Mouse (Mus musculus): ENCODE data around the gene Smarce1.

Smarce1 gene

GRCm38 (mm10) chr11:99230261-99231048, at the start of gene Smarce1:
Gene Smarce1, minus strand, starts transcription at chr11:99231017.
- no peak for TF ChIP-seq GATA4 (IDR thresholded peaks at IDR 0.05; ENCODE audit: insufficient replicate concordance, low read length)

GRCm38 (mm10) chr11:99279986-99280385, 49.2 kb upstream of the Smarce1 start:
- no peak for TF ChIP-seq GATA4 (IDR thresholded peaks at IDR 0.05; ENCODE audit: insufficient replicate concordance, low read length)

- no peak for TF ChIP-seq GATA4 (IDR thresholded peaks at IDR 0.05; ENCODE audit: insufficient replicate concordance, low read length)
Measured at GRCm38 (mm10) chr11:99276786-99277185, 46.0 kb upstream of the Smarce1 start.

GRCm38 (mm10) chr11:99275624-99276023, 44.8 kb upstream of the Smarce1 start:
- TF ChIP-seq GATA4 (IDR thresholded peaks at IDR 0.05; ENCODE audit: insufficient replicate concordance, low read length) = no peak

- no peak for TF ChIP-seq GATA4 (IDR thresholded peaks at IDR 0.05; ENCODE audit: insufficient replicate concordance, low read length)
Measured at GRCm38 (mm10) chr11:99272721-99273120, 41.9 kb upstream of the Smarce1 start.

- TF ChIP-seq GATA4 (IDR thresholded peaks at IDR 0.05; ENCODE audit: insufficient replicate concordance, low read length) = no peak
Measured at GRCm38 (mm10) chr11:99269192-99269591, 38.4 kb upstream of the Smarce1 start.

GRCm38 (mm10) chr11:99265796-99266195, 35.0 kb upstream of the Smarce1 start:
- TF ChIP-seq GATA4 (IDR thresholded peaks at IDR 0.05; ENCODE audit: insufficient replicate concordance, low read length) = peak; percentile 69; the same call in 1 of the 2 replicates

GRCm38 (mm10) chr11:99265220-99265619, 34.4 kb upstream of the Smarce1 start:
- TF ChIP-seq GATA4 (IDR thresholded peaks at IDR 0.05; ENCODE audit: insufficient replicate concordance, low read length) = no peak

GRCm38 (mm10) chr11:99256213-99256612, 25.4 kb upstream of the Smarce1 start:
- TF ChIP-seq GATA4 (IDR thresholded peaks at IDR 0.05; ENCODE audit: insufficient replicate concordance, low read length) = no peak

GRCm38 (mm10) chr11:99255316-99255715, 24.5 kb upstream of the Smarce1 start:
- TF ChIP-seq GATA4 (IDR thresholded peaks at IDR 0.05; ENCODE audit: insufficient replicate concordance, low read length) = no peak

- TF ChIP-seq GATA4 (IDR thresholded peaks at IDR 0.05; ENCODE audit: insufficient replicate concordance, low read length) = no peak
Measured at GRCm38 (mm10) chr11:99253893-99254292, 23.1 kb upstream of the Smarce1 start.

- TF ChIP-seq GATA4 (IDR thresholded peaks at IDR 0.05; ENCODE audit: insufficient replicate concordance, low read length) = no peak
Measured at GRCm38 (mm10) chr11:99252671-99253070, 21.9 kb upstream of the Smarce1 start.

GRCm38 (mm10) chr11:99250666-99251065, 19.8 kb upstream of the Smarce1 start:
- TF ChIP-seq GATA4 (IDR thresholded peaks at IDR 0.05; ENCODE audit: insufficient replicate concordance, low read length) = no peak

GRCm38 (mm10) chr11:99250241-99250640, 19.4 kb upstream of the Smarce1 start:
- no peak for TF ChIP-seq GATA4 (IDR thresholded peaks at IDR 0.05; ENCODE audit: insufficient replicate concordance, low read length)

GRCm38 (mm10) chr11:99249115-99249514, 18.3 kb upstream of the Smarce1 start:
- TF ChIP-seq GATA4 (IDR thresholded peaks at IDR 0.05; ENCODE audit: insufficient replicate concordance, low read length) = no peak

- TF ChIP-seq GATA4 (IDR thresholded peaks at IDR 0.05; ENCODE audit: insufficient replicate concordance, low read length) = no peak
Measured at GRCm38 (mm10) chr11:99247916-99248315, 17.1 kb upstream of the Smarce1 start.
